Mouse (Mus musculus) heart, postnatal 0 days (tissue): ENCODE measurements around the gene Cpz.

Experiments
- CTCF ChIP-seq: IDR thresholded peaks from 2 replicates; pipeline ENCODE4 v1.5.1; 2016; ENCODE audit warnings: antibody characterized with exemption, control low read depth, low read depth
- EP300 ChIP-seq: IDR thresholded peaks from 2 replicates; pipeline ENCODE4 v1.6.1; 2016; ENCODE audit warnings: antibody characterized with exemption, low read depth

- TF ChIP-seq CTCF (no peak), EP300 (no peak)
These were observed 20.5 kb downstream of the Cpz start for GRCm38 (mm10) chr5:35505016-35505415.
